Mouse (Mus musculus) C2C12 (cell line): ENCODE results near the gene Kctd10. TPM values are rescaled to one million over a fixed set of nuclear protein-coding genes. Genes with fewer than 3 reads are reported as not detected.

Experiments used
- H3K27me3 ChIP-seq: one replicate; pipeline ENCODE4 v1.6.1; 2011; ENCODE audit not compliant: control insufficient read depth, insufficient read depth, insufficient read length
- H3K36me3 ChIP-seq: one replicate; pipeline ENCODE4 v1.6.1; 2011; ENCODE audit not compliant: control insufficient read depth, insufficient read depth
- H3K4me3 ChIP-seq: one replicate; pipeline ENCODE4 v1.5.1; 2011; ENCODE audit warnings: mild to moderate bottlenecking, control low read depth; ENCODE audit not compliant: poor library complexity, insufficient read depth, severe bottlenecking
- H3K79me2 ChIP-seq: one replicate; pipeline ENCODE4 v1.6.1; 2011; ENCODE audit not compliant: control insufficient read depth, insufficient read depth
- H3K79me3 ChIP-seq: one replicate; pipeline ENCODE4 v1.6.1; 2011; ENCODE audit warnings: low read depth, control low read depth
- H3ac ChIP-seq: one replicate; pipeline ENCODE3; 2011; ENCODE audit warnings: low read depth; ENCODE audit not compliant: control insufficient read depth, insufficient read length
- CEBPB ChIP-seq: IDR thresholded peaks from one replicate; pipeline ENCODE4 v1.6.1; 2011; ENCODE audit warnings: low read depth, mild to moderate bottlenecking, control low read depth, moderate library complexity
- CTCF ChIP-seq: IDR thresholded peaks from one replicate; pipeline ENCODE4 v1.5.1; 2011; ENCODE audit not compliant: control insufficient read depth, insufficient read depth, insufficient read length
- FOSL1 ChIP-seq: IDR thresholded peaks from one replicate; pipeline ENCODE4 v1.8.0; 2011; ENCODE audit warnings: mild to moderate bottlenecking, low read length; ENCODE audit not compliant: poor library complexity, insufficient read depth, severe bottlenecking
- MAX ChIP-seq: IDR thresholded peaks from one replicate; pipeline ENCODE4 v1.6.1; 2011; ENCODE audit warnings: mild to moderate bottlenecking, control low read depth
- MYOD1 ChIP-seq: IDR thresholded peaks from one replicate; pipeline ENCODE4 v1.6.1; 2011; ENCODE audit warnings: low read depth; ENCODE audit not compliant: control insufficient read depth, insufficient read length
- MYOG ChIP-seq: IDR thresholded peaks from one replicate; pipeline ENCODE4 v1.6.1; 2011; ENCODE audit not compliant: control insufficient read depth, insufficient read length; ENCODE audit errors: extremely low read depth
- USF1 ChIP-seq: IDR thresholded peaks from one replicate; pipeline ENCODE4 v1.6.1; 2011; ENCODE audit warnings: low read depth, mild to moderate bottlenecking, control low read depth, moderate library complexity
- polyA plus RNA-seq: library from polyadenylated mRNA; unstranded; fragments of >200 nt; fragmentation: generic; extraction: Trizol; gene quantifications from one replicate; pipeline ENCODE4 v1.2.1, GENCODE M21; 2012; ENCODE audit warnings: missing spikeins

The Kctd10 gene
- polyA plus RNA-seq, 1 experiment: 243 TPM

DNA sequence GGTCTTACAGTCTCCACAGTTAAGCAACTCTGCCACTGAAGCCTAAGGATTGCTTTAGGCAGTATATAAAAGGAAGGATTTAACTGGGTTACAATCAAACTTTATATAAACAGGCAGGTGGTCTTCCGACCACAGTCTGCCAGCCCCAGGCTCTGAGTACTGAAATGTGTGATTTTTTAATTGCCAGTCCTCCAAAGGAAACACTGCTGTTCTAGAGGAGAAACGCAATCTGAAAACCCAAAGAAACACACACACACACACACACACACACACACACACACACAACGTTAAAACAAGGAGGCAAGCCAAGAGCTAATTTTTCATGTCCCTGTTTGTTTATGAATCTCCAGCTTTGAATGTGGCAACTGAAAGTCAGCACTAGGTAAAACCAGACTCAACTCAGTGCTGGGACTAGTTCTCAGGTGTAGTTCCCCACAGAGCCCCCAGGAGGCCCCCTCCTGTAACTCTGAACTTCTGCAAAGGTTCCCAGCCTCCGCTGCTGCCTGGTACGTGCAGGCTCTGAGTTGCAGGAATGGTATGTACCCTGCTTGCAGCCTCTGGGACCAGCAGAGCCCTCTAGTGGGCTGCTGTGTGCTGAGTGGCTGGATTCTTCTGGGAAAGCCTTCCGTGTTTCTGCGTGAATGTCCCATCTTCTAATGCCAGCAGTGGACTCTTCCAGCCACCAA lies 23.9 kb downstream of the Kctd10 start:
- peak overlapping the region; percentile 6 for H3K4me3 ChIP-seq

DNA sequence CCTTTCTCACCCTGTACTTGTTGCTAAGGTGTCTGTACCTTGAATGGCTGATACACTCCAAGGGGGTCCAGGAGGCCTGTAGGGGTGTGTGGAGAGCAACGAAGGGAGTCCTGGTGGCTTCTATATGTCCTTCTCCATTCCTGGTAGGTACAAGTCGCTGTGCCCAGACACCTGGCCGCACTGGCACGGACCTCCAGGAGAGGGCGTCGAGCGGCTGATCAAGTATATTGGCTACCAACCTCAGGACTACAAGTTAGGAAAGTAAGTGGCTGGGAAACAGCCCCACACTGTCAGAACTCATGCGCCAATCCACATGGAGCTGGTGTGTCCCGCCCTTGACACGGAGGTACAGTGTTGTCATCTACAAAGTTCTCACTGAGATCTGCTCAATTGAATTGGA lies 28.8 kb downstream of the Kctd10 start:
- H3K79me3 ChIP-seq: no peaks in the 10 kb centered on the region
- H3K79me2 ChIP-seq: no peaks in the 10 kb centered on the region
- no peak overlapping the region for H3K4me3 ChIP-seq
- H3K27me3 ChIP-seq: peaks cover 36% of the 10 kb centered on the region
- TF ChIP-seq FOSL1 (no peak), CEBPB (no peak), MYOG (no peak), MYOD1 (no peak), MAX (no peak), CTCF (no peak), USF1 (no peak)
- no peak overlapping the region for H3ac ChIP-seq
- no peaks in the 10 kb centered on the region for H3K36me3 ChIP-seq

More for the DNA sequence above, 23.9 kb downstream of the Kctd10 start:
- Histone ChIP-seq H3K27me3 (peaks cover 5% of the 10 kb centered on the region), H3K36me3 (peaks cover 12% of the 10 kb centered on the region), H3ac (no peak overlapping the region), H3K79me3 (peaks cover 1% of the 10 kb centered on the region), H3K79me2 (no peaks in the 10 kb centered on the region)
- TF ChIP-seq MYOG (no peak), CTCF (peak; percentile 60)

DNA sequence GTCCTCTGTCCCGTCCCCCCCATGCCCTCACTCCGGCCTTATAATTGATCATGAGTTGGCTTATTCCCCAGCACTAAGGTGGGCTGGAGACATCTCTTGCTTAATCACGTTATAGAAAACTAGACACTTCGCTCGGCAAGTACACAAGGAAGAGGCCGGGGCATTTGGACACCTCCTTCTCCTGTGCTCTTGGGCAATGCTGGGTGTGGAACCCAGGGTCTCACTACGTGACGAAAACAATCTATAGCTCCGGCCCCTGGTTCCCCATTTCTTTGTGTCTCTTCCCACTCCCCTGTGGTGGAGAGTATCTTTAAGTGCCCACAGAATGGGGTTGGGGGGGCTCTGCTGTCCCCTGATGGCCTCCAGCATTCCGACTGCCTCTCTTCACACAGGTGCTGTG lies 33.3 kb downstream of the Kctd10 start:
- TF ChIP-seq USF1 (no peak), CTCF (no peak), CEBPB (no peak), MYOD1 (no peak), MYOG (no peak), FOSL1 (no peak)
- Histone ChIP-seq H3K4me3 (no peak overlapping the region), H3ac (no peak overlapping the region), H3K27me3 (peaks cover 36% of the 10 kb centered on the region), H3K36me3 (no peaks in the 10 kb centered on the region), H3K79me3 (no peaks in the 10 kb centered on the region), H3K79me2 (no peaks in the 10 kb centered on the region)

DNA sequence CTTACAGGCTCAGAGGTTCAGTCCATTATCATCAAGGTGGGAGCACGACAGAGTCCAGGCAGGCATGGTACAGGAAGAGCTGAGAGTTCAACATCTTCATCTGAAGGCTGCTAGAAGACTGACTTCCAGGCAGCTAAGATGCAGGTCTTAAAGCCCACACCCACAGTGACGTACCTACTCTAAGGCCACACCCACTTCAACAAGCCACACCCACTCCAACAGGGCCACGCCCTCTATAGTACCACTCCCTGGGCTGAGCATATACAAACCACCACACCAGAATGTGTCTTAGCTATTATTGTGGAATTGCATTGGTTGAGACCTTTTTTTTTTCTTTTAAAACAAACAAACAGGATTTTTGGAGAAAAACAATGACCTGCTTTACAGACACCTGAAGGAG lies 34.8 kb downstream of the Kctd10 start:
- Histone ChIP-seq H3K79me2 (no peaks in the 10 kb centered on the region), H3K36me3 (no peaks in the 10 kb centered on the region), H3K79me3 (no peaks in the 10 kb centered on the region), H3ac (no peak overlapping the region), H3K27me3 (peaks cover 25% of the 10 kb centered on the region), H3K4me3 (no peak overlapping the region)
- TF ChIP-seq CEBPB: no peak
- no peak for TF ChIP-seq MYOG
- no peak for TF ChIP-seq USF1
- TF ChIP-seq MYOD1: no peak
- no peak for TF ChIP-seq CTCF
- no peak for TF ChIP-seq FOSL1
- TF ChIP-seq MAX: no peak

DNA sequence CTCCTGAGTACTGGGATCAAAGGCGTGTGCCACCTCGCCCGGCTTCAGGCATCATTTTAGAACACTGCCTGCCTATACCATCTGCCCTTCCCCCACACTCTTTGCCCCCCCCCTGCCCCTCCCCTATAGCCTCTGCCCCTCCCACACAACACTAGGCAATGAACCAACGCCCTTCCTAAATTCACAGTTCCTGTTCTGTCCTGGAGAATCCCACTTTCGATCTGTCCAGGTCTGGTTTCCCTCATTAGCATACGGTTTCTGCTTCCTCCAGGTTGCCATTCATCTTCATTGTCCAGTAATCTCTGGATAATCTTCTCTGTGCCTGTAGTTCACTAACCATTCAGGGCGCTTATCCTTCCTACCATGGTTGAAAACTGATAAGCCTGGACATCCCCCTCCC lies 36.7 kb downstream of the Kctd10 start:
- H3K4me3 ChIP-seq: no peak overlapping the region
- H3ac ChIP-seq: no peak overlapping the region
- TF ChIP-seq MYOD1 (no peak), USF1 (no peak), CEBPB (no peak)
- peaks cover 8% of the 10 kb centered on the region for H3K27me3 ChIP-seq
- no peaks in the 10 kb centered on the region for H3K79me3 ChIP-seq
- H3K36me3 ChIP-seq: no peaks in the 10 kb centered on the region
- no peaks in the 10 kb centered on the region for H3K79me2 ChIP-seq

DNA sequence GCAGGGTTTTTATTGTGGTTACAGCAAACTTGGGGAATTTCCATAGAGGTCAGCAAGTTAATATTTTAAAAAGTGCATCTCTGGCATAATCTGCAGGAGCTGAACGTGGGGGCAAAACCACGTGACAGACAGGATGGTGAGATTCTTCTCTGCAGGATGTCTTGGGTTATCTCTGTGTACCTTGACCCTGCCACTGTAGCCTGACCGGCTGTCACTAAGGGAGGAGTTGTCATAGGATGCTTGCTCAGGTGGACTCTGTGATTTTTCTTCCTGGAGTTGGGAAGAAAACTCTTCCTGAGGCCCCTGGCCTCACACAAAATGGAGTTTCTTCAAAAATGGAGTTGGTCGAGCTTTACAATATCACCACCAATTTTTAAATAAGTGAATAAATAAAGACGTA lies 37.3 kb downstream of the Kctd10 start:
- TF ChIP-seq USF1 (no peak), CEBPB (no peak), MYOG (no peak)

More for the DNA sequence above, 37.3 kb downstream of the Kctd10 start:
- Histone ChIP-seq H3K27me3 (peaks cover 8% of the 10 kb centered on the region), H3K79me3 (no peaks in the 10 kb centered on the region), H3K36me3 (no peaks in the 10 kb centered on the region), H3K4me3 (no peak overlapping the region), H3K79me2 (no peaks in the 10 kb centered on the region), H3ac (no peak overlapping the region)
